Mouse (Mus musculus) embryo, embryonic 10.5 days (tissue): Measurements from ENCODE around the gene Ly6f.
A peak's percentile ranks its signal among the peaks of the same experiment; 100 is the strongest.
"Not testable (repeated sequence)": the region's sequence is repeated elsewhere in the genome, so short reads cannot be mapped to it uniquely, and the experiment has no call there.

Experiments
- DNase-seq: peaks from one replicate; pipeline ENCODE4 v3.0.0-alpha.2; 2015; ENCODE audit warnings: low spot score

Gene Ly6f

GRCm38 (mm10) chr15:75268121-75268520 lies at the start of gene Ly6f:
TSS of gene Ly6f (plus strand) at chr15:75268421.
- no peak for DNase-seq

- no peak for DNase-seq
Observed at GRCm38 (mm10) chr15:75221942-75222341, 46.3 kb upstream of the Ly6f start.

DNA sequence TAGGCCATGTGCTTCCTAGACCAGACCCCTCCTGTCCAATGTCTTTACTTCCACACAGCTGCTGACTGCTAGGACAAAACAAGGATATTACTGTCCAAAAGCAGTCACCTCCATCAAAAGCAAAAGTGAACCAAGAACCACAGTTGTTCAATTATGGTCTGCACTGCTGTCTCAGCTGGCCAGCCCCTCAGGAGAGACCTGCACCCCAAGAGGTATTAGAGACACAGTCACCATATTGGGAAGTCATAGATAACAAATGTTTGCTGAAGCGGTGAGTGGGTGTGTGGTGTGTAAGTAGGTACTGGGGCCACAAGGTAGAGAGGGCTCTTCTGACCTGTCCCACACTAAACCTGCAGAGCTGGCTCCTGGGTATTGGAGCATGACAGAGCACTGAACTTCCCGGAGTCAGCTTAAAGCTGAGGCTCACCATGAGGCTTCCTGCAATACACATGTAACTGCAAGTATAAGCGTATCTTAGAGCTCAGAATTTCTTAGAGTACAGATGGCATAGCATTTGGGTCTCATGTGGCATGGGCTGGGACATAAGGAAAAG lies 30.4 kb upstream of the Ly6f start:
- DNase-seq: no peak

GRCm38 (mm10) chr15:75240558-75240957 lies 27.7 kb upstream of the Ly6f start:
- DNase-seq: no peak

DNA sequence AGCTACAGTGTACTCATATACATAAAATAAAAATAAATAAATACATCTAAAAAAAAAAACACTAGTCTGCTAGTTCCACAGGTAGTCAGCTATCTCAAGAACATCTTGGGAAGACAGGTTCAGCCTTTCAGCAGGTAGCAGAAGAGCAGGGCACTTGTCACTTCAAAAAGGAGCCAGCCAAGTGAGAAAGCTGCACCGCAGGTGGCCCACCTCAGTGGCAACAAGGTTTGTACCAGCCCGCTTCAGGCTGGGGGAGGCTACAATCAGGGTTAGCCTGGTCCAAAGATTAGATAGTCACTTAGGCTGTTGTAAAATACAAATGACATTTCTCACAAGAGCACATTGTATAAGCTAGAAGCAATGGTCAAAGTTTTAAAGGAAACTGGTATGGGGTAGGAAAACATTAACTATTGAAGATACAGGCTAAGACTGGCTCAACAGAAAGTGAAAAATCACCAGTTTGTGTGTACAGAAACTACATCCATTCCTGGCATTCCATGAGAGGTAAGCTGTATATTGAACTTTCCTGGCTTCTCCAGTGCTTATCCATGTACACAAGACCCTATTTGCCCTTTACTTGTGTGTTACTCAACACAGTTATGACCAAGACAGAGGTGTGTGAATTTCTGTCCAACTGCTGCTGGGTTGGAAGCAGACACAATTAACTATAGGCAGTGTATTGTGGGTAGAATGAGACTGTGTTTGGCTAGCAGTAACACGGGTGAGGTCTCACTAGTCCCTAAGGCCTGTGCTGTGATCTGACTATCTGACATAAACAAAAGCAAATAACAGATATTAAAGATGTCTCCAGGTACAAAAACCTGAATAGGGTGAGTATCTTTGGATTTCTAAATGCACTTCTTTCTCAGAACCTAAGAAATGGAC lies 25.2 kb upstream of the Ly6f start:
- DNase-seq: no peak

DNA sequence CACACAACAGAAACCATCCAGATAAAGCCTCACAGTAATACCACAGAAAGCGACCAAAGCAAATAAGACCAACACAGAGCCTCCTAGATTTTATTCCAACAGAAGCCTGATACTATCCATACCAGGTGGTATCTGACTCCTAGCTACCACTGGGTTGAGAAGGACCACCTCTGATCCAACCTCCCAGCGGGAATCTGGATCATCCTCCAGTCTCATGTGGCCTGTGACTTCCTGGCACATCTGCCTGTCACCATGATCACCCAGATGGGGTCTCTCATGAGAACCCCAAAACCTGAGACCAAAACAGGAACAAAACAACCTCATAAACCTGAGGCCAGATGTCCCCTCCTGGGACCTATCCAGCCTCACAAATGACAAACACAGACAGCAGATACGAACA lies 13.6 kb upstream of the Ly6f start:
- no peak for DNase-seq

DNA sequence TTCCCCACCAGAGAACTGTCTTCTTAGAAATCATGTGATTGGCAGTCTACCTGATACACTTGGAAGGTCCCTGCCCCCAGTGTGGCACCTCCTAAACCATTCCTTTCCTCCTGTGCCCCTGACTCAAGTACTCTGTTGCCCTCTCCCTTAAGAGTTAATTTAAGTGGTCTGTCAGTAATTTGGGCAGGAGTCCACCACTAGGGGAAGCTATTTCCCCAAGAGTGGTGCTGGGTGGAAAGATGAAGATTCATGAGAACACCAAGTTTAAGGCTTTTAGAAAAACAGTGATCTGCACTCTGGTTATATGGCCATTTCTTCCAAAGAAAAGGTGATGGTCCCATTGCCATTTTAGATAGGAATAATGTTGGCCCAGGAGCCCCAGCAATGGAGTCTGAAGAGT lies 2.4 kb upstream of the Ly6f start:
- no peak for DNase-seq

GRCm38 (mm10) chr15:75266626-75267025 lies 1.6 kb upstream of the Ly6f start:
- no peak for DNase-seq

- no peak for DNase-seq
Observed at GRCm38 (mm10) chr15:75268916-75269829, 952 bp downstream of the Ly6f start.

DNA sequence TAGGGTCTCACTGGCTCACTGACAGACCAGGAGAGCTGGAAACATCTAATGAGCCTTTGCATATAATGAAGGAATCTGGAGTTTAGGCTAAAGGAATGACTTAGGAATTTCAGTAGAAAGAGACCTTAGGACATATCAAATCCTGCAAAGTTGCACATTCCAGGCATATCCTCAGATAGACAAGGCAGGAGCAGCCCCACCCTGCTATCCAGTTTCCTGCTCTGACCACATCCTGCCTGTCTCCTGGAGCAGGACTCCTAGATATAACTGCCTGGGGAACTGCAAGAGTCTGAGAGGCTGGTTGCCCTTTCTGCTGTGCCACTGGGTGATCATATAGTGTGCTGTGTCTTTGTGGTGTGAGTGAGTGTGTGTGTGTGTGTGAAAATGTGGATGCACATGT lies 1.9 kb downstream of the Ly6f start:
- DNase-seq: no peak

GRCm38 (mm10) chr15:75270691-75271362 lies 2.6 kb downstream of the Ly6f start:
- DNase-seq: no peak

- DNase-seq: no peak
Observed at GRCm38 (mm10) chr15:75271426-75271825, 3.2 kb downstream of the Ly6f start.

DNA sequence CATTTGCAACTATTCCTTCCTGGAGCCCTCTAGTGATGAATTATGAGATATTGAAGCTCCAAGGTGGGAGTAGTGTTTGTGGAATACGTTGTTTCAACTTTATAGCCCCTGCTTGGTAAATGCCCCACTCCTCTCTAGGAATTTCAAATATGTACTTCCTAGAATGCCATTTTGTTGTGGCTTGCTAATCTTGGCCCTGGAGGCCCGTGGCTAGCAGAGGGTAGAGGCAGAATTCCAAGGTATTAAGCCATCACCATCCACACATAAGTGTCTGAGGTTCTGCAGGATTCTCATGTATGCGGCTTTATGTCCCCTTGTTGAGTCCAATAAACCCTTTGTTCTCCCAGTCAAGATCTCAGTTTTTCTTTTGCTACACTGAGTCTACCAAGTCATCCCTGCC lies 3.7 kb downstream of the Ly6f start:
- DNase-seq: no peak

GRCm38 (mm10) chr15:75281991-75282390 lies 13.8 kb downstream of the Ly6f start:
- not testable (repeated sequence) for DNase-seq

DNA sequence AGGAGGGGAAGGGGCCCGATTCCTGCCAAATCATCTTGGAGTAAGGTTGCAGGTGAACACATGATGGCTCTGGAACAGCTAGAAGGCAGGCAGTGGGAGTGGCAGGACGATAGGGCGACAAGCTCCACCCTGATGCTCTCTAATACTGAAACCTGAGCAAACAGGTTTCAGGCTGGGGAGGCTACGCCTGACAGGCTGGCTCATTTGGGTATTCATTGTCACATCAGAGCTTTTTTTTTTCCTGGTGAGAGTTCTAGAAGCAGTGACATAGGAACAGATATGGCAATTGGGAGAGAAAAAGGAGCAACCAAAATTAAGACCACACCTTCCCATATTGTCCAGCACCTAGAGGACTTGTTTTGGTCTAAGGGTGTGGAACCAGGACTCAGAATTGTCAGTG lies 18.3 kb downstream of the Ly6f start:
- DNase-seq: not testable (repeated sequence)

- DNase-seq: no peak
Observed at GRCm38 (mm10) chr15:75292377-75292776, 24.2 kb downstream of the Ly6f start.

GRCm38 (mm10) chr15:75293873-75294385 lies 25.7 kb downstream of the Ly6f start:
- DNase-seq: no peak

DNA sequence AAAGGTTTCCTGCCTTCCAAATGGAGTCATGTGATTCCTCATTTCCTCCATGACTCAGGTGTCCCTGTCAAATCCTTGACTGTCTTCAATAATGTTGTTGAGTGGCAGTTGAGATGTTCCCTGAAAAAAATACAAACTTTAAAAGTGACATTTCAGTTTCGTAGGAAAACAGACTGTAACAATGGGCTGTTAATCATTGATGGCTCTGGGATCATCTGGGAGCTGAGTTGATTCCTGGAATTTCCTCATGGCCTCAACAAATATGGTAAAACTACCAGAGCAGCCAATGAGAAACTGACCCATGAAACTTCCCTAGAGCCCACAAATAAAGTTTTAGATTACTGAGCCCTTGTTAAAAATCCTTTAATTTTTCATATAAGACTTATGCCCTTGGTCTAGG lies 37.9 kb downstream of the Ly6f start:
- DNase-seq: no peak

DNA sequence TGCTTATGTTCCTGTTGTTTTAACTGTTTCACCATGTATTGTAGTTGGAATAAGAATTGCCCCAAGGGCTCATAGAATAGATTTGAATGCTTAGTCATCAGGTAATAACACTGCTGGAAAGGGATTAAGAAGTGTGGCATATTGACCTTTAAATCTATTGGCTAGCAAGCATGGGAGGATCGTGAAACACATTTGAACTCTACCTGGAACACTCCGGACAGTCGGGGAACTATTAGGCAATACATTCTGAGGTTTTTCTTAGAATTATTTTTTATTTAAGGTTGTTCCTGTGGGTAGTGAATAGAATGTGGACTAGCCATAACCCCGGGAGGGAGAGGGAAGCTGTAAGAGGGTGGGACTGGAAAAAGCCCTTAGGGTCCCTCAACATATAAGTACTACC lies 41.0 kb downstream of the Ly6f start:
- no peak for DNase-seq

DNA sequence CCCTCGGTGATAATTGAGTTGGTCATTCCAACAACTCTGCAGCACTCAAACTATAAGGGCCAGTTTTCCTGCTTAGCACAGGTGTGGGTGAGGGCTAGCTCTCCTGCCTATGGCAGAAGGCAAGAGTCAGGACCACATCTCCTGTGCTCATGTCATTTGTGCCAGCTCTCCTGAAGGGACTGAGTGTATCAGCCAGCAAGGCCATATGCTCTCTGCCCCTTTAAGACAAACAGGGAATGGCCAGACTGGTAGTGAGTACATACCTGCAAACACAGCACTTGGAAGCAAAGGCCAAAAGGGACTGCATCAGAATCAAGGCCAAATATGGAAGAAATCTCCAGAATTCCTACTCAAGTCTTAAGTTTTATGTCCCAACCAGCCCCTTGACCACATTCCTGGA lies 41.7 kb downstream of the Ly6f start:
- DNase-seq: no peak

GRCm38 (mm10) chr15:75314421-75314820 lies 46.2 kb downstream of the Ly6f start:
- no peak for DNase-seq

DNA sequence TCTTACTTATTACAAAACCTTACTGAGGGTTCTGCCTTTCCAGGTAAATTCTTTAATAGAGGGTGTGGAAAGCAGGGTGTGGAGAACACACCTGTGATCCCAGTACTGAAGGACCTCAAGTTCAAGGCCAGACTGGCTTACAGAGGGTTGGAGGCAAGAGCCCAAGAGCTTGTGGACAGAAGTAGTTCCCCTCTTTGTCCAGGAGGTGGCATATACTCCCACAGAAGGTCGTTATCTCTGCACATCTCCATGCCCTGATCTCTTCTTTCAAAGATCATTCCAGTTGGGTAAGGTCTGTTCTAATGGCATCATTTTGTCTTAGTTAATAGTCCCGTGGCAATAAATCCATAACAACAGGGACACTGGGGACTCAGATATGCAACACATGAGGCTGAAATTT lies 49.0 kb downstream of the Ly6f start:
- DNase-seq: peak; percentile 1
